Comparison of ENCODE assay signal across 8 mouse cellular contexts in the genomic region with DNA sequence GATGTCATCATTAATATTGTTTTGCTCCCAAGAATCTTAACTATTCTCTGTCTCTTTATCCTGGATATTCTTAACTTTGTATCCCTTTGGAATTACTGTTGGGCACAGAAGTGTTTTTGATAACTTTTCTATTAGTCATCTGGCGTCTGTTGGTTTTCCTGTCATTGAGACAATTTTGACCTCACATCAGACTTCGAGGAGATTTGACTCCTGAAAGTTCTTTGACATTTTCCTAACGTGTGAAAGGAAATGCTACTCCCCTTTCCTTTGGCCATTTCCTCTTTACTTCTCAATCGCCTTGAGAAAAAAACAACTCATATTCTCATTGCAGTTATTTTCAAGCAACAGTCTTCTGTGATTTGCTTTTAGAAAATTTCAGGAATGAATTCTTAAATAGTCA. TPM values are rescaled to one million over a fixed set of nuclear protein-coding genes. Genes with fewer than 3 reads are reported as not detected.
DNase-seq lines count a peak whose midpoint lies in the region; ATAC-seq lines count a peak whose summit lies in the region.

No protein-coding gene starts in this region.

- peak overlapping the region; percentile 77 for H3K4me2 ChIP-seq in neural tube, embryonic 11.5 days (ENCODE audit: low read depth)
- peak overlapping the region; percentile 100 for H3K4me2 ChIP-seq in liver, embryonic 12.5 days

- H3K9me3 ChIP-seq in neural tube, embryonic 11.5 days (ENCODE audit: control insufficient read depth, low read length) = no peaks in the 10 kb centered on the region
- H3K9me3 ChIP-seq in liver, embryonic 12.5 days (replicated peaks) = no peaks in the 10 kb centered on the region

- peaks cover 6% of the 10 kb centered on the region for H3K4me1 ChIP-seq in neural tube, embryonic 11.5 days (ENCODE audit: control insufficient read depth, insufficient read depth, low read length)
- peaks cover 27% of the 10 kb centered on the region for H3K4me1 ChIP-seq in liver, embryonic 12.5 days

- DNase-seq in adrenal gland, adult 2 months = peak; percentile 13
- DNase-seq in adrenal gland, postnatal 36 days = no peak
- DNase-seq in neural tube, embryonic 11.5 days (ENCODE audit: low spot score) = no peak
- no peak for DNase-seq in neural tube, embryonic 10.5 days (ENCODE audit: extremely low spot score, low spot score)
- no peak for DNase-seq in right cerebral cortex, postnatal 25 days
- DNase-seq in layer of hippocampus, adult 9-10 months (ENCODE audit: low spot score) = no peak

- no peak for ATAC-seq in neural tube, embryonic 11.5 days (ENCODE audit: insufficient read depth, low FRiP score, low TSS enrichment)
- ATAC-seq in liver, embryonic 12.5 days = no peak
- ATAC-seq in activated CD4-positive, CD25-positive, alpha-beta regulatory T cell, adult 4 months = no peak

- 9% methylated on average over 4 of the region's 4 CpGs for WGBS in neural tube, embryonic 11.5 days
- WGBS in liver, embryonic 12.5 days (ENCODE audit: insufficient replicate concordance) = 7% methylated on average over 4 of the region's 4 CpGs

- H3K36me3 ChIP-seq in neural tube, embryonic 11.5 days (ENCODE audit: control insufficient read depth, insufficient read depth, low read length) = no peaks in the 10 kb centered on the region
- H3K36me3 ChIP-seq in liver, embryonic 12.5 days = no peaks in the 10 kb centered on the region

- peak overlapping the region; percentile 58 for H3K4me3 ChIP-seq in neural tube, embryonic 11.5 days (ENCODE audit: low read depth, low read length)
- peak overlapping the region; percentile 29 for H3K4me3 ChIP-seq in liver, embryonic 12.5 days

- no peak overlapping the region for H3K9ac ChIP-seq in neural tube, embryonic 11.5 days (ENCODE audit: low read length)
- H3K9ac ChIP-seq in liver, embryonic 12.5 days = no peak overlapping the region

- no peaks in the 10 kb centered on the region for H3K27me3 ChIP-seq in neural tube, embryonic 11.5 days (ENCODE audit: control insufficient read depth, insufficient read depth, low read length)
- no peaks in the 10 kb centered on the region for H3K27me3 ChIP-seq in liver, embryonic 12.5 days (replicated peaks)

- H3K27ac ChIP-seq in neural tube, embryonic 11.5 days (ENCODE audit: low read depth, low read length) = no peak overlapping the region
- H3K27ac ChIP-seq in liver, embryonic 12.5 days = no peak overlapping the region

RNA-seq across cellular contexts. Expression of a gene that starts 2.1 kb away (rescaled TPM):
- 10 to 100 TPM; 47.6 to 71.5 TPM for total RNA-seq in adrenal gland, adult 2 months (2021)
- 4.2 and 7.3 TPM in 2 replicates for polyA plus RNA-seq in adrenal gland, adult 2 months (2012; rRNA removed)
- total RNA-seq in adrenal gland, postnatal 36 days (2021) = 10 to 100 TPM; 73.4 to 78.1 TPM
- polyA plus RNA-seq in neural tube, embryonic 11.5 days (2014; fragmentation: Nextera tagmentation; extraction: Ambion mirVana) = 12.7 and 14.3 TPM in 2 replicates
- 1.5 and 1.8 TPM in 2 replicates for polyA plus RNA-seq in liver, embryonic 12.5 days (2016; fragmentation: Nextera tagmentation; extraction: Ambion mirVana)
- 1 to 10 TPM; 2.3 to 2.4 TPM for polyA plus RNA-seq in activated CD4-positive, CD25-positive, alpha-beta regulatory T cell, adult 4 months (2017; shearing (Covaris generic))
